Mouse (Mus musculus): ENCODE results near the gene Pctp. TPM values are rescaled to one million over a fixed set of nuclear protein-coding genes. Genes with fewer than 3 reads are reported as not detected.
A peak's percentile ranks its signal among the peaks of the same experiment; 100 is the strongest.

The Pctp gene
- total RNA-seq (2021), result 1 to 10 TPM; 3.4 to 3.8 TPM
- long read RNA-seq, experiment 1, transcript Pctp-201 (6 exons, 2,723 nt), result major isoform, 9 of 11 reads
- long read RNA-seq, experiment 1, partial matches to known transcripts, result 1 of 11 reads
- long read RNA-seq, experiment 1, other reads (novel, unspliced or antisense), result 1 of 11 reads
- long read RNA-seq, experiment 2, transcript Pctp-201 (6 exons, 2,723 nt), result major isoform, 6 of 12 reads
- long read RNA-seq, experiment 2, partial matches to known transcripts, result 0 of 12 reads
- long read RNA-seq, experiment 2, other reads (novel, unspliced or antisense), result 6 of 12 reads

GRCm38 (mm10) chr11:90002231-90002986, at the start of gene Pctp:
Pctp (minus strand) TSS chr11:90002894.
- peak; percentile 79 for DNase-seq (ENCODE audit: low spot score)

GRCm38 (mm10) chr11:90050016-90050415, 47.3 kb upstream of the Pctp start:
- no peak for DNase-seq (ENCODE audit: low spot score)

- peak; percentile 70 for DNase-seq (ENCODE audit: low spot score)
These were observed 44.6 kb upstream of the Pctp start for GRCm38 (mm10) chr11:90047271-90047670.

- peak; percentile 64 for DNase-seq (ENCODE audit: low spot score)
These were observed 43.5 kb upstream of the Pctp start for GRCm38 (mm10) chr11:90046211-90046610.

GRCm38 (mm10) chr11:90044459-90044858, 41.8 kb upstream of the Pctp start:
- DNase-seq (ENCODE audit: low spot score), result no peak

- no peak for DNase-seq (ENCODE audit: low spot score)
These were observed 35.3 kb upstream of the Pctp start for GRCm38 (mm10) chr11:90038022-90038421.

GRCm38 (mm10) chr11:90036416-90036815, 33.7 kb upstream of the Pctp start:
- DNase-seq (ENCODE audit: low spot score), result no peak

GRCm38 (mm10) chr11:90035532-90035931, 32.8 kb upstream of the Pctp start:
- DNase-seq (ENCODE audit: low spot score), result no peak

- DNase-seq (ENCODE audit: low spot score), result no peak
These were observed 32.0 kb upstream of the Pctp start for GRCm38 (mm10) chr11:90034646-90035045.

- DNase-seq (ENCODE audit: low spot score), result no peak
These were observed 30.7 kb upstream of the Pctp start for GRCm38 (mm10) chr11:90033442-90033841.

GRCm38 (mm10) chr11:90032807-90033206, 30.1 kb upstream of the Pctp start:
- DNase-seq (ENCODE audit: low spot score), result no peak

GRCm38 (mm10) chr11:90031076-90031475, 28.4 kb upstream of the Pctp start:
- no peak for DNase-seq (ENCODE audit: low spot score)

- peak; percentile 65 for DNase-seq (ENCODE audit: low spot score)
These were observed 27.9 kb upstream of the Pctp start for GRCm38 (mm10) chr11:90030557-90030956.

GRCm38 (mm10) chr11:90029841-90030398, 27.2 kb upstream of the Pctp start, which contains the start of gene Tmem100:
Tmem100 (plus strand) TSS chr11:90030348.
- no peak for DNase-seq (ENCODE audit: low spot score)

GRCm38 (mm10) chr11:90029354-90029753, 26.7 kb upstream of the Pctp start:
- DNase-seq (ENCODE audit: low spot score), result peak; percentile 78

- no peak for DNase-seq (ENCODE audit: low spot score)
These were observed 26.1 kb upstream of the Pctp start for GRCm38 (mm10) chr11:90028746-90029145.

- no peak for DNase-seq (ENCODE audit: low spot score)
These were observed 24.5 kb upstream of the Pctp start for GRCm38 (mm10) chr11:90027216-90027615.

- peak; percentile 57 for DNase-seq (ENCODE audit: low spot score)
These were observed 24.1 kb upstream of the Pctp start for GRCm38 (mm10) chr11:90026802-90027174.

- DNase-seq (ENCODE audit: low spot score), result peak; percentile 62
These were observed 23.5 kb upstream of the Pctp start for GRCm38 (mm10) chr11:90025891-90026801.

GRCm38 (mm10) chr11:90019161-90019560, 16.5 kb upstream of the Pctp start:
- no peak for DNase-seq (ENCODE audit: low spot score)

- no peak for DNase-seq (ENCODE audit: low spot score)
These were observed 12.6 kb upstream of the Pctp start for GRCm38 (mm10) chr11:90015281-90015680.

All from gastrocnemius, adult 18-20 months (tissue).